Mouse (Mus musculus): ENCODE data around the gene Olfr1391.
"Not testable (repeated sequence)": the region's sequence is repeated elsewhere in the genome, so short reads cannot be mapped to it uniquely, and the experiment has no call there.

Gene Olfr1391

GRCm38 (mm10) chr11:49322442-49322841 is at the start of gene Olfr1391:
Gene Olfr1391 (plus strand): TSS chr11:49322742.
- DNase-seq (ENCODE audit: low spot score in 2 of 2) = no peak

DNA sequence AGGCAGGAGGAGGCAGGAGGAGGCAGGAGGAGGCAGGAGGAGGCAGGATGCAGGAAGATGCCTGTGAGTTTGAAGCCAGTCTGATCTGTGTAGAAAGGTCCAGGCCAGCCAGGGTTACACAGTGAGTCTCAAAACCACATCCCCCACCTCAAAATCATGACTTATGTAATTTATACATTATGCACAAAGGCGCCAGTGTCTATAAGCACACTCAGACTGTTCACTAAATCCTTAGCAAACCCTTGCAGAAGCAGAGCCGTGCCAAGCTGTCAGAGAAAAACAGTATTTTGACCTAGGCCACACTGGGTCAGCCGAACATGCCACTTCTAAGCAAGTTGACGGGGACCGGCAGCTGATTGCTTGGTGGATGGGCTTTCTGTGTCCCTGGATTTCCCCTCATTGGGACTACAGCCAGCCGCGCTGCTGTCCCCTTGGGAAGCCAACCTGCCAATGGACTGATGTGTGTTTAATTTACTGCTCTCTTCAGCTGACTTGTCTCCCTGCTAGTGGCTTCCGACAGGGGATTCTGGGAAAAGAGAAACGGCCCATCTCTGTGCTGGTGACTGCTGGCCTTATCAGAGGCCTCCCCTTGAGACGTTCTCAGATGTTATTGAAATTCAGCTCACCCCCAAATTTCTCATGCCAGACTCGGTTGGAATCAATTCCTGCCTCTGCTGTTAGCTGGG is 48.6 kb upstream of the Olfr1391 start:
- no peak for DNase-seq (ENCODE audit: low spot score in 2 of 2)

- DNase-seq (ENCODE audit: low spot score in 2 of 2) = no peak
These were observed 44.3 kb upstream of the Olfr1391 start, which contains the start of gene Olfr1393 for GRCm38 (mm10) chr11:49278222-49278621. Gene Olfr1393 (plus strand): TSS chr11:49278304.

- not testable (repeated sequence) for DNase-seq (ENCODE audit: low spot score in 2 of 2)
These were observed 37.6 kb upstream of the Olfr1391 start, which contains the start of gene Olfr1392 for GRCm38 (mm10) chr11:49284982-49285381. Gene Olfr1392 (plus strand): TSS chr11:49285282.

DNA sequence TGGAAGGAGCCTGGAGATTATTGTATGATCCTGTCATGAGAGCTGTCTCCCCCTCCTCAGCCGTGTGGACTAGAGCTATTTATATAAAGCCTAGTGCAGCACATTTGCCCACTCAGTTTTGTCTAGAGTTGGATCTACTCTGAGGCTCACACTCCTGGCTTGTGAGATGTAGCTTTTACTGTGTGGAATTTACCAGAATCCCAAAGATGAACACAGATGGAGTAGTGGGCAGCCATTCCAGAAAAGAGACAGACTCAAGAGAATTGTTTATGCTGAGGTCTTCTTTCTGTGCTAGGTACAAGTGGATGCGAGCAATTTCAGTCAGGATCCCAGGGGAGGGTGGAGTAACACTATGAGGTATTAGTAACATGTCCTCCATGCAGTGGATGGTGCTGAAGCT is 35.3 kb upstream of the Olfr1391 start:
- peak; percentile 22 to 54 for DNase-seq (ENCODE audit: low spot score in 2 of 2)

DNA sequence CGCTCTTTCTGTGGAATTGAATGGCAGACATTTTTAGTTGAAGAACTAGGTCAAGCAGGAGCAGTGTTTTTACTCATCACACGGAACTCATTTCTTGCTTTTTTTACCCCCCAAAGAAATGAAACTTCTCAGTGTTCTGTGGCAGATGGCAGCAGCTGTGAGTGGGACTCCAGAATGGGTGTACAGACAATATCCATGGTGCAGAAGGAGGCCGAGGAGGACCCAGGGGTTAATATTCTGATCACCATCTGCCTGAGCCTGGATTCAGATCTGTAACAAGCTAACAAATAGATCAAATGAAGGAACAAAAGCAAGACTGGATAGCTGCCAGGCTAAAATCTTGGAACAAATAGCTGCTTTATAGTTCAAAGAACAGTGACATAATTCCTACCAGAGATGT is 29.8 kb upstream of the Olfr1391 start:
- DNase-seq (ENCODE audit: low spot score in 2 of 2) = peak; percentile 35 to 61

DNA sequence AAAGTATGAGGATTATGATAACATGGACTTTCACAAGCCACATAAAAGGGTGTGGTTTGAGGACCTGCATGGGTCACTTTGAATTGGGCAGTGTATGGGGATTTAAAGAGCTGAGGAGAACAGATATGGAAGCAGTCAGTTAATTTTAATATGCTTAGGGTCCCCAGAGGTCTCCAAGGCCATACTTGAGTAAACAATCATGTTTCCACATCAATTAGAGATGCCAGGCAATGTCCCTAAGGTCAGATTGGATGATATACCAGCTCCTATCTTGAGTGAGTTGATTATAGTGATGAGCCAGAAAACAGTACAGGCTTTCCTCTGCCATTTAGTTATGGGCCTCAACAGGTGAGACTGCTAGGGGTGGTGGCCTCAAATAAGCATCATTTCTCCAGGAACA is 18.1 kb upstream of the Olfr1391 start, which contains the start of gene Olfr10:
TSS of gene Olfr10 (plus strand) at position 301 of the 400 bp plus-strand sequence.
- DNase-seq (ENCODE audit: low spot score in 2 of 2) = no peak

GRCm38 (mm10) chr11:49308547-49308946 is 14.0 kb upstream of the Olfr1391 start:
- not testable (repeated sequence) for DNase-seq (ENCODE audit: low spot score in 2 of 2)

DNA sequence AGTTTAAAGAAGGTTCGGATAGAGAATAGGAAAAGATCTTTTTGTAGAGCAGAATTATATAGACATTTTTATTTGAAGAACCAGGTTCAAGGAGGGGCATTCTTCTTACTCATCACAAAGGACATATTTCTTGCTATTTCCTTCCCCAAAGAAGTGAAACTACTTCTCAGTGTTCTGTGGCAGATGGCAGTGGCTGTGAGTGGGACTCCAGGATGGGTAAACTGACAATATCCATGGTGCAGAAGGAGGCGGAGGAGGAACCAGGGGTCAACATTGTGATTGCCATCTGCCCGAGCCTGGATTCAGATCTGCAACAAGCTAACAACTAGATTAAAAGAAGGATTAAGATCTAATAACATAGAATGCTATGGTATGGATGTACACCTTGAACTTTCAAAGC is 4.2 kb downstream of the Olfr1391 start:
- peak; percentile 11 to 16 for DNase-seq (ENCODE audit: low spot score in 2 of 2)

GRCm38 (mm10) chr11:49329686-49330085 is 7.1 kb downstream of the Olfr1391 start:
- no peak for DNase-seq (ENCODE audit: low spot score in 2 of 2)

GRCm38 (mm10) chr11:49334888-49335287 is 12.3 kb downstream of the Olfr1391 start, which contains the start of gene Olfr1390:
Gene Olfr1390 (plus strand): TSS chr11:49335188.
- DNase-seq (ENCODE audit: low spot score in 2 of 2) = no peak

DNA sequence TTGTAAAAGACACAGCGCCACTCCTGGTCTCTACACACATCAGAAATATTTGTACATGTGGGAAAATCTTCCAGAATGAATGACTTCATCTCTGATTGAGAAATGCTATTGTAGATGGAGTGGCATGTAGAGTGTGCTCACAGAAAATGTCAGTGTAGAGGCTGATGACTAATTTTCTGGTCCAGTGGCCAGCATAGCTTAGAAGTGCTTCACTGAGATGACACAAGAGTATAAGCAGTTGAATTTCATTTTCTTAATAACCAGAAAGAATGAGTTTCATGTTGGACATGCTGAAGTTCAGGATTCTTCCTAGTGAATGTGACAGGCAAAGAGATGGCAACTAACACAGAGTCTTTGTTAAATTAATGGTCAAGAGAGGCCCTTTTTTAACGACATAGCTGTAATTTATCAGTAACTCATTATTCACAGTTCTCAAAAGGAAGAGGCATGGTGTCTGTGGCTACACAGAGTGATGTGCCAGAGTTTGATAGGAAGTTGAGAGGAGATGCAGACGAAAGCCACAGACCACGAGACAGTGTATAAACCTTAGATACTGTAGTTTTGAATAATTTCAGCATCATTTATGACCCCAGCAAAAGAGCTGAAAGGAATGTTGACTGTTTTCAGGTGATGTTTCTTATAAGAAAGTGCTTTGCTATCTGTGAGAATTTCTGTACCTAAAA is 14.7 kb downstream of the Olfr1391 start:
- DNase-seq (ENCODE audit: low spot score in 2 of 2) = no peak

Data from right cerebral cortex, postnatal 36 days (tissue).